Mouse (Mus musculus) liver, adult 2 months (tissue): ENCODE results near the gene Gm49661. TPM values are rescaled to one million over a fixed set of nuclear protein-coding genes. Genes with fewer than 3 reads are reported as not detected.

Source experiments
- DNase-seq: peaks from one replicate; pipeline ENCODE4 v3.0.0-alpha.2; 2011; ENCODE audit warnings: low read depth, low spot score; ENCODE audit errors: extremely low read depth
- H3K27ac ChIP-seq: fragments of 200-500 bp; replicated peaks from 2 replicates; pipeline ENCODE4 v1.5.1; 2012; ENCODE audit warnings: low read depth, mild to moderate bottlenecking, control low read depth, inconsistent platforms, low read length; ENCODE audit not compliant: insufficient read depth
- H3K27me3 ChIP-seq: fragments of 200-500 bp; 2 replicates; pipeline ENCODE4 v1.6.1; 2012; ENCODE audit warnings: mild to moderate bottlenecking, moderate library complexity, low read length, inconsistent platforms; ENCODE audit not compliant: control insufficient read depth, insufficient read depth
- H3K36me3 ChIP-seq: fragments of 200-500 bp; 2 replicates; pipeline ENCODE4 v1.6.1; 2012; ENCODE audit warnings: low read length, inconsistent platforms; ENCODE audit not compliant: control insufficient read depth, insufficient read depth
- H3K4me1 ChIP-seq: fragments of 200-500 bp; 2 replicates; pipeline ENCODE4 v1.6.1; 2011; ENCODE audit warnings: low read length; ENCODE audit not compliant: control insufficient read depth, insufficient read depth
- H3K4me3 ChIP-seq: fragments of 200-500 bp; 2 replicates; pipeline ENCODE4 v1.5.1; 2011; ENCODE audit warnings: low read depth, mild to moderate bottlenecking, control low read depth, low read length, moderate library complexity; ENCODE audit not compliant: insufficient read depth
- H3K79me2 ChIP-seq: fragments of 200-500 bp; 2 replicates; pipeline ENCODE4 v1.6.1; 2012; ENCODE audit warnings: inconsistent platforms, mild to moderate bottlenecking, low read length, moderate library complexity; ENCODE audit not compliant: control insufficient read depth, insufficient read depth
- H3K9ac ChIP-seq: fragments of 200-500 bp; 2 replicates; pipeline ENCODE4 v1.6.1; 2012; ENCODE audit warnings: low read depth, mild to moderate bottlenecking, control low read depth, inconsistent platforms, low read length
- CTCF ChIP-seq: fragments of 200-500 bp; IDR thresholded peaks from 2 replicates; pipeline ENCODE4 v1.5.1; 2011; ENCODE audit warnings: low read depth, low read length, control low read depth
- POLR2A ChIP-seq: fragments of 200-500 bp; IDR thresholded peaks from 2 replicates; pipeline ENCODE4 v1.6.1; 2011; ENCODE audit warnings: low read length, control low read depth; ENCODE audit not compliant: insufficient read depth; ENCODE audit errors: extremely low read depth
- WGBS: fragments of 180-500 bp; shearing (Covaris S2); methylation state at CpG from one replicate; pipeline ENCODE4 v1.1.7; 2018; 5-methylcytosine and 5-hydroxymethylcytosine counted together
- polyA plus RNA-seq: library from polyadenylated mRNA; depleted of rRNA; stranded (reverse); fragments of >200 nt; gene quantifications from 2 replicates; pipeline ENCODE4 v1.2.3, GENCODE M21; 2012
- total RNA-seq: library from RNA; depleted of rRNA; stranded (reverse); fragments of >200 nt; gene quantifications from 2 replicates; pipeline ENCODE4 v1.2.3, GENCODE M21; 2014

Gm49661 gene
- total and polyA plus RNA-seq, 2 experiments, result 1.0 TPM; not detected in 1

GRCm38 (mm10) chr8:84981644-84982498, 12.6 kb upstream of the Gm49661 start:
- Histone ChIP-seq H3K4me1 (peaks cover 18% of the 10 kb centered on the region), H3K36me3 (no peaks in the 10 kb centered on the region), H3K27me3 (no peaks in the 10 kb centered on the region), H3K79me2 (peaks cover 10% of the 10 kb centered on the region; the same call in 1 of the 2 replicates), H3K4me3 (no peak overlapping the region), H3K27ac (no peak overlapping the region), H3K9ac (no peak overlapping the region)
- 84% methylated on average over 15 of the region's 15 CpGs for WGBS
- no peak for TF ChIP-seq POLR2A
- no peak for TF ChIP-seq CTCF
- no peak for DNase-seq

- no peaks in the 10 kb centered on the region for H3K36me3 ChIP-seq
- H3K27me3 ChIP-seq, result no peaks in the 10 kb centered on the region
- TF ChIP-seq CTCF, result no peak
- TF ChIP-seq POLR2A, result no peak
- H3K79me2 ChIP-seq, result peaks cover 10% of the 10 kb centered on the region; the same call in 1 of the 2 replicates
- H3K4me1 ChIP-seq, result peaks cover 14% of the 10 kb centered on the region
- DNase-seq, result peak; percentile 55
- H3K27ac ChIP-seq, result peak overlapping the region; percentile 99
- H3K4me3 ChIP-seq, result no peak overlapping the region
- 18% methylated on average over 11 of the region's 11 CpGs for WGBS
- peak overlapping the region; percentile 45 for H3K9ac ChIP-seq
Measured at GRCm38 (mm10) chr8:84980622-84981358, 11.6 kb upstream of the Gm49661 start.

- TF ChIP-seq POLR2A (0 out of 2 replicates have a peak, but pooled peaks have one; percentile 28), CTCF (no peak)
- peak; percentile 92 for DNase-seq
- Histone ChIP-seq H3K79me2 (peaks cover 10% of the 10 kb centered on the region; the same call in 1 of the 2 replicates), H3K27me3 (no peaks in the 10 kb centered on the region), H3K4me1 (peaks cover 20% of the 10 kb centered on the region), H3K36me3 (no peaks in the 10 kb centered on the region), H3K4me3 (peak overlapping the region; percentile 59), H3K27ac (peak overlapping the region; percentile 99), H3K9ac (peak overlapping the region; percentile 77)
- WGBS, result 2% methylated on average over 39 of the region's 42 CpGs
Measured at GRCm38 (mm10) chr8:84979599-84980421, 10.6 kb upstream of the Gm49661 start.

GRCm38 (mm10) chr8:84978248-84978940, 9.2 kb upstream of the Gm49661 start, which contains the start of gene Junb:
TSS of gene Junb (minus strand) at chr8:84978718.
- peak within 1 kb of the TSS; percentile 92 for H3K9ac ChIP-seq
- peak within 1 kb of the TSS; percentile 99 for H3K27ac ChIP-seq
- under 1% methylated on average over 63 of the region's 63 CpGs for WGBS
- TF ChIP-seq CTCF (no peak), POLR2A (peak; percentile 100)
- H3K36me3 ChIP-seq, result no peaks in the 10 kb centered on the region
- H3K4me1 ChIP-seq, result peaks cover 22% of the 10 kb centered on the region
- H3K79me2 ChIP-seq, result peaks cover 10% of the 10 kb centered on the region; the same call in 1 of the 2 replicates
- H3K27me3 ChIP-seq, result no peaks in the 10 kb centered on the region
- peak; percentile 87 for DNase-seq
- peak within 1 kb of the TSS; percentile 93 for H3K4me3 ChIP-seq
